Mouse (Mus musculus): ENCODE data around the gene Hba-a2. TPM values are rescaled to one million over a fixed set of nuclear protein-coding genes. Genes with fewer than 3 reads are reported as not detected.

Hba-a2 gene
- polyA plus RNA-seq, 1 experiment from 2014 or later, result 6,611 TPM

Other genes with a start within 250 kb of the Hba-a2 start
- gene Il9r, start 96.2 kb upstream of the Hba-a2 start, polyA plus RNA-seq (2014; fragmentation: Nextera tagmentation; extraction: Ambion mirVana), result not detected in 2 replicates
- 48.6 and 49.9 TPM in 2 replicates for gene Snrnp25, start 91.1 kb upstream of the Hba-a2 start, polyA plus RNA-seq (2014; fragmentation: Nextera tagmentation; extraction: Ambion mirVana)
- gene Rhbdf1, start 74.2 kb upstream of the Hba-a2 start, polyA plus RNA-seq (2014; fragmentation: Nextera tagmentation; extraction: Ambion mirVana), result 18.9 and 20.0 TPM in 2 replicates
- 29.7 and 37.5 TPM in 2 replicates for gene Mpg, start 70.0 kb upstream of the Hba-a2 start, polyA plus RNA-seq (2014; fragmentation: Nextera tagmentation; extraction: Ambion mirVana)
- gene Nprl3, start 28.8 kb upstream of the Hba-a2 start, polyA plus RNA-seq (2014; fragmentation: Nextera tagmentation; extraction: Ambion mirVana), result 23.7 and 35.3 TPM in 2 replicates
- gene Hba-x, start 20.1 kb upstream of the Hba-a2 start, polyA plus RNA-seq (2014; fragmentation: Nextera tagmentation; extraction: Ambion mirVana), result 38.0 and 95.6 TPM in 2 replicates
- 2,517 and 2,859 TPM in 2 replicates for gene Hba-a1, start 13.0 kb upstream of the Hba-a2 start, polyA plus RNA-seq (2014; fragmentation: Nextera tagmentation; extraction: Ambion mirVana)
- 0.82 TPM in 1 of 2 replicates, not detected in the other for gene Hbq1b, start 9.5 kb upstream of the Hba-a2 start, polyA plus RNA-seq (2014; fragmentation: Nextera tagmentation; extraction: Ambion mirVana)
- 0.96 and 1.2 TPM in 2 replicates for gene Hbq1a, start 3.6 kb downstream of the Hba-a2 start, polyA plus RNA-seq (2014; fragmentation: Nextera tagmentation; extraction: Ambion mirVana)
- 21.8 and 23.4 TPM in 2 replicates for gene Sh3pxd2b, start 51.3 kb downstream of the Hba-a2 start, polyA plus RNA-seq (2014; fragmentation: Nextera tagmentation; extraction: Ambion mirVana)
- 53.7 and 55.9 TPM in 2 replicates for gene Ubtd2, start 158.9 kb downstream of the Hba-a2 start, polyA plus RNA-seq (2014; fragmentation: Nextera tagmentation; extraction: Ambion mirVana)
- gene Efcab9, start 235.6 kb downstream of the Hba-a2 start, polyA plus RNA-seq (2014; fragmentation: Nextera tagmentation; extraction: Ambion mirVana), result not detected in 2 replicates
- gene Stk10, start 236.8 kb downstream of the Hba-a2 start, polyA plus RNA-seq (2014; fragmentation: Nextera tagmentation; extraction: Ambion mirVana), result 1.8 and 2.2 TPM in 2 replicates